In genomic region chr7:114892618-114893257, GRCm38 (mm10) we compare ENCODE assay signal across 10 mouse cellular contexts.
DNase-seq lines count a peak whose midpoint lies in the region; ATAC-seq lines count a peak whose summit lies in the region.
"Had no signal": no experiment of that assay in that cellular context is flagged by ENCODE, and none has a peak within 500 bp of the region (broad histone marks: within the 10 kb centered on the region; RNA-seq: fewer than 3 reads in every experiment).

No protein-coding gene starts in this region.

- H3K9ac ChIP-seq in heart, embryonic 11.5 days (ENCODE audit: low read depth, low read length), result no peak overlapping the region
- no peak overlapping the region for H3K9ac ChIP-seq in heart, embryonic 12.5 days
- no peak overlapping the region for H3K9ac ChIP-seq in kidney, embryonic 15.5 days
- H3K9ac ChIP-seq: heart, embryonic 15.5 days; lung, embryonic 15.5 days had no signal

- intact Hi-C loops in left cerebral cortex, postnatal 36 days (cut with DNase I), result no loop called here

- H3K4me1 ChIP-seq in heart, embryonic 11.5 days (ENCODE audit: control insufficient read depth, insufficient read depth, low read length), result no peaks in the 10 kb centered on the region
- no peaks in the 10 kb centered on the region for H3K4me1 ChIP-seq in heart, embryonic 12.5 days (replicated peaks)
- H3K4me1 ChIP-seq in kidney, embryonic 15.5 days, result no peaks in the 10 kb centered on the region
- H3K4me1 ChIP-seq: heart, embryonic 15.5 days; lung, embryonic 15.5 days had no signal

- no peaks in the 10 kb centered on the region for H3K9me3 ChIP-seq in heart, embryonic 11.5 days (replicated peaks; ENCODE audit: control insufficient read depth, low read length)
- H3K9me3 ChIP-seq in heart, embryonic 12.5 days (replicated peaks), result peaks cover 7% of the 10 kb centered on the region
- no peaks in the 10 kb centered on the region for H3K9me3 ChIP-seq in kidney, embryonic 15.5 days (replicated peaks)
- H3K9me3 ChIP-seq: heart, embryonic 15.5 days; lung, embryonic 15.5 days had no signal

- ATAC-seq in heart, embryonic 11.5 days (replicated peaks; ENCODE audit: insufficient number of reproducible peaks, low FRiP score, low TSS enrichment), result no peak
- no peak for ATAC-seq in heart, embryonic 12.5 days (ENCODE audit: insufficient number of reproducible peaks, low FRiP score)
- no peak for ATAC-seq in kidney, embryonic 15.5 days (replicated peaks; ENCODE audit: low FRiP score)

- no peaks in the 10 kb centered on the region for H3K36me3 ChIP-seq in heart, embryonic 11.5 days (ENCODE audit: control insufficient read depth, insufficient read depth, low read length)
- no peaks in the 10 kb centered on the region for H3K36me3 ChIP-seq in heart, embryonic 12.5 days
- no peaks in the 10 kb centered on the region for H3K36me3 ChIP-seq in kidney, embryonic 15.5 days
- H3K36me3 ChIP-seq: heart, embryonic 15.5 days; lung, embryonic 15.5 days had no signal

- 0 out of 2 replicates have a peak overlapping the region, but pooled peaks have one; percentile 15 for H3K27ac ChIP-seq in heart, embryonic 11.5 days (ENCODE audit: low read depth, low read length)
- no peak overlapping the region for H3K27ac ChIP-seq in heart, embryonic 12.5 days (ENCODE audit: poor library complexity, severe bottlenecking)
- no peak overlapping the region for H3K27ac ChIP-seq in kidney, embryonic 15.5 days
- H3K27ac ChIP-seq: heart, embryonic 15.5 days; lung, embryonic 15.5 days had no signal

- no peak overlapping the region for H3K4me3 ChIP-seq in heart, embryonic 11.5 days (ENCODE audit: low read depth, low read length)
- no peak overlapping the region for H3K4me3 ChIP-seq in heart, embryonic 12.5 days
- no peak overlapping the region for H3K4me3 ChIP-seq in kidney, embryonic 15.5 days (replicated peaks)
- H3K4me3 ChIP-seq: heart, embryonic 15.5 days; lung, embryonic 15.5 days had no signal

- no peak overlapping the region for H3K4me2 ChIP-seq in heart, embryonic 11.5 days
- no peak overlapping the region for H3K4me2 ChIP-seq in heart, embryonic 12.5 days
- no peak overlapping the region for H3K4me2 ChIP-seq in kidney, embryonic 15.5 days
- H3K4me2 ChIP-seq: heart, embryonic 15.5 days; lung, embryonic 15.5 days had no signal

- peak; percentile 73 for DNase-seq in brain, embryonic 18.5 days (ENCODE audit: low read depth, low spot score)
- DNase-seq in frontal cortex, postnatal 25 days (ENCODE audit: low spot score in 2 of 2), result peak; percentile 13 to 38
- DNase-seq in left cerebral cortex, postnatal 36 days (ENCODE audit: low spot score in 2 of 2), result peak; percentile 28 to 31
- no peak for DNase-seq in urinary bladder, postnatal 14 days (ENCODE audit: low spot score)
- DNase-seq in spleen, adult 18-20 months, result no peak

- H3K27me3 ChIP-seq in heart, embryonic 11.5 days (ENCODE audit: control insufficient read depth, insufficient read depth, low read length), result no peaks in the 10 kb centered on the region
- no peaks in the 10 kb centered on the region for H3K27me3 ChIP-seq in heart, embryonic 12.5 days (replicated peaks)
- H3K27me3 ChIP-seq in kidney, embryonic 15.5 days, result no peaks in the 10 kb centered on the region
- H3K27me3 ChIP-seq: heart, embryonic 15.5 days; lung, embryonic 15.5 days had no signal

Comparison
In these comparisons a context has a peak if more than half of its experiments do, and no peak if none do; other contexts are left out.
1. DNase-seq: peak in brain, embryonic 18.5 days (single experiment), frontal cortex, postnatal 25 days (2 of 2) and left cerebral cortex, postnatal 36 days (2 of 2); none in urinary bladder, postnatal 14 days (single experiment) and spleen, adult 18-20 months (0 of 2).